Mouse (Mus musculus): ENCODE measurements around the gene Mettl27. TPM values are rescaled to one million over a fixed set of nuclear protein-coding genes. Genes with fewer than 3 reads are reported as not detected.

Mettl27 gene
- total and polyA plus RNA-seq, 2 experiments from 2014 or later, result 8.5 to 10.9 TPM

DNA sequence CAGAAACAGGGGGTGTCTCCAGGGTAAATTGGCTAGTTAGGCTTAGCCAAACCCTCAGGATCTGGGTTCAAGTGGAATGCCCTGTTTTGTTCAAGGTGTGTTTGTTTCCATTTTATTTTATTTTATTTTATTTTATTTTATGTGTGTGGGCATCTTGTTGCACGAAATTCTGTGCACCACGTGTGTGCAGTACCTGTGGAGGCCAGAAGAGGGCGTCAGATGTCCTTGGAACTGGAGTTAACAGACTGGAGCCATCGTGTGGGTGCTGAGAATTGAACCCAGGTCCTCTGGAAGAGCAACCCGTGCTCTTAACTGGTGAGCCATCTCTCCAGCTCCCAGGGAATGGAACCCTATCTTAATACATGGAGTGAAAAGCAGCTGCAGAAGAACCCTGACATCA, 39.5 kb upstream of the Mettl27 start:
- Histone ChIP-seq H3K9ac (replicated peaks; ENCODE audit: low read length) (no peak overlapping the region), H3K4me2 (ENCODE audit: low read depth, low read length) (no peak overlapping the region), H3K4me1 (ENCODE audit: insufficient read depth, low read length) (no peaks in the 10 kb centered on the region), H3K4me3 (ENCODE audit: low read length) (no peak overlapping the region), H3K9me3 (ENCODE audit: low read length) (no peaks in the 10 kb centered on the region), H3K36me3 (ENCODE audit: insufficient read depth, low read length) (no peaks in the 10 kb centered on the region), H3K27me3 (ENCODE audit: insufficient read depth, low read length) (no peaks in the 10 kb centered on the region), H3K27ac (no peak overlapping the region)
- ATAC-seq, result no peak
- DNase-seq (ENCODE audit: low spot score), result no peak
- WGBS, result 76% methylated on average over 5 of the region's 5 CpGs
- TF ChIP-seq CTCF (IDR thresholded peaks at IDR 0.05; ENCODE audit: low read depth), result peak; percentile 32; the same call in 1 of the 2 replicates

DNA sequence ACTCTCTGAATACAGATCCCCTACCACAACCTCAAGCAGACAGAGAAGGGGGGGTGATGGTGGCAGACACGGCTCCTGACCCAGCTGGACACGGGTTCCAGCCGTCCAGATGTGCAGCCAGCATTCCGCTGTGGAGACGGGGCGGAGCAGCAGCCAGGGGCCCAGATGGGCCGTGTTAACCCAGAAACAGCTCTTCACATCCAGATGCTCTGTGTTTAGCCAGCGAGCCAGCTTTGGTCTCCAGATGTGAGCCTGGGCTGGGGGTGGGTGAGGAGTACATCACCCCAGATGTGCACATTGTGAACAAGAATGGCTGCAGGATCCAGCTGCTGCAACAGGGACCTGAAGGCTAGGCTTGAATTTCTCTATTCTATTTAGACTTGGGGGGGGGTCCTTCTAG, 36.9 kb upstream of the Mettl27 start:
- Histone ChIP-seq H3K4me2 (ENCODE audit: low read depth, low read length) (no peak overlapping the region), H3K9me3 (ENCODE audit: low read length) (no peaks in the 10 kb centered on the region), H3K4me1 (ENCODE audit: insufficient read depth, low read length) (no peaks in the 10 kb centered on the region), H3K27ac (no peak overlapping the region), H3K4me3 (ENCODE audit: low read length) (no peak overlapping the region), H3K9ac (replicated peaks; ENCODE audit: low read length) (no peak overlapping the region), H3K36me3 (ENCODE audit: insufficient read depth, low read length) (no peaks in the 10 kb centered on the region), H3K27me3 (ENCODE audit: insufficient read depth, low read length) (no peaks in the 10 kb centered on the region)
- DNase-seq (ENCODE audit: low spot score), result no peak
- no peak for TF ChIP-seq CTCF (IDR thresholded peaks at IDR 0.05; ENCODE audit: low read depth)
- WGBS, result 68% methylated on average over 8 of the region's 8 CpGs
- ATAC-seq, result no peak

DNA sequence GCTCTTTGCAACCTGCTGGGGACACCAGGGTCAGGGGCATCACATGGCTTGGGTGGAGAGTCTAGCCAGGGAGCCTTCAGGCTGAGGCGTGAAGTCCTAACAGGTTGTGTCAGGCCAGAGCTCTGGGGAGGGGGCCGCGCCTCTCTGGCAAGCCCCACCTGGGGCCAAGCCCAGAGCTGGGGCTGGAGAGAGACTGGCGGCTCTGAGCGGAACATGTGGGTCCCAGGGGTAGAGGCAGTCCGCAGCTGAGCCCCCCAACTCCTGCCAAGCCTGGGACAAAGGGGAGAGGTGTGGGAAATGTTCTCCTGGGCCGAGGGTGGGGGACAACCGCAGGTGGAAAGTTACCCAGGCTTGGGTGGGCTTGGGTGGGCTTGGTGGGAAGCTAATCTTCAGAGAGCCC, 35.2 kb upstream of the Mettl27 start:
- no peaks in the 10 kb centered on the region for H3K4me1 ChIP-seq (ENCODE audit: insufficient read depth, low read length)
- H3K27me3 ChIP-seq (ENCODE audit: insufficient read depth, low read length), result no peaks in the 10 kb centered on the region
- WGBS, result 76% methylated on average over 7 of the region's 8 CpGs
- H3K36me3 ChIP-seq (ENCODE audit: insufficient read depth, low read length), result no peaks in the 10 kb centered on the region
- no peak for TF ChIP-seq CTCF (IDR thresholded peaks at IDR 0.05; ENCODE audit: low read depth)
- no peak overlapping the region for H3K27ac ChIP-seq
- H3K4me3 ChIP-seq (ENCODE audit: low read length), result no peak overlapping the region
- no peak overlapping the region for H3K9ac ChIP-seq (replicated peaks; ENCODE audit: low read length)
- DNase-seq (ENCODE audit: low spot score) (no peak), ATAC-seq (no peak)
- H3K4me2 ChIP-seq (ENCODE audit: low read depth, low read length), result no peak overlapping the region
- no peaks in the 10 kb centered on the region for H3K9me3 ChIP-seq (ENCODE audit: low read length)

DNA sequence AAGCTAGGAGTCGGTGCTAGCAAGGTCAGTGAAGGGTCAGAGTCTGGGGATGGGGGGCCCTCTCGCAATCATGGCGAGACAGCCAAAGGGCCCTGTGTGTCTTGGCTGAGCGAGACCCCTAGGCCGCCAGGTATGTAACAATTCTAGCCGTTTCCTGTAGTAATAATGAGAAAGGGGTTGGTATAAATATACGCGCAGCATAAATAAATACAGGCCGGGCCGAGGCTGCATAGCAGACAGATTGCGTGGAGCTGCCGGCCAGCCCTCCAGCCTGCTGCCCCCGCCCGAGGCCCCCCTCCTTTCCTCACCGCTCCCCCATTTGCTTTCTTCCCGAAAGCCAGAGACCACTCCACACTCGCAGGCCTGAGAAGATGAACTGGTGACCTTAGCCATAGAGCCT, 34.6 kb upstream of the Mettl27 start:
- Histone ChIP-seq H3K4me3 (ENCODE audit: low read length) (no peak overlapping the region), H3K36me3 (ENCODE audit: insufficient read depth, low read length) (no peaks in the 10 kb centered on the region), H3K9me3 (ENCODE audit: low read length) (no peaks in the 10 kb centered on the region), H3K4me2 (ENCODE audit: low read depth, low read length) (no peak overlapping the region), H3K9ac (replicated peaks; ENCODE audit: low read length) (no peak overlapping the region), H3K4me1 (ENCODE audit: insufficient read depth, low read length) (no peaks in the 10 kb centered on the region), H3K27ac (no peak overlapping the region), H3K27me3 (ENCODE audit: insufficient read depth, low read length) (no peaks in the 10 kb centered on the region)
- DNase-seq (ENCODE audit: low spot score) (no peak), ATAC-seq (no peak)
- WGBS, result 77% methylated on average over 17 of the region's 17 CpGs
- TF ChIP-seq CTCF (IDR thresholded peaks at IDR 0.05; ENCODE audit: low read depth), result no peak

DNA sequence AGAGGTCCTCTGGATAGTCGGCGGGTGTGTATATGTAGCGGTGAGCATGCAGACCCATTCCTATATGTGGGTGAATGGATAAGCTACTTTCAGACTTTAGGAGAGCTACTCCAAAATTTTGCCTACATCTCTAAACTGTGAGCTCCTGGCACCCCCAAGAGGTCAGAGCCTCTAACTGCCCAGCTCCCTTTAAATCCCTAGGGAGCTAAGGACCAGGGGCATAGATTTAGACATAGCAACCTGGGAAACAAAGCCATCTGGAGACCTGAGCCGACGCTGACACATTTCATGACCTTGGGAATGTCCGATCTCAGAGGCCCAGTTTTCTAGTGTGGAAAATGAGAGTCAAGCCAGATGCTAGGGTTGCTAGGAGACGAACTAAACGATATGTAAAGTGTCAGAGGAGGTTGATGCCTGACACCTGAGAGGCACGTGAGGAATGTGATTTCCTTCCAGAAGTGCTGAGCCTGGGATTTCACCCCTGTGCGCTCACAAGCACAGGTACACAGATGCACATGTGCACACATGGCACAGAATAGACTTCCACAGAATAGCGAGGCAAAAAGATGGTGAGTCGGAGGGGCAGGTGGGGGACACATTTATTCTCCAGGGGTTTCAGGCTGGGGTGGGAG, 31.0 kb upstream of the Mettl27 start:
- no peak overlapping the region for H3K27ac ChIP-seq
- peak; percentile 75 for TF ChIP-seq CTCF (IDR thresholded peaks at IDR 0.05; ENCODE audit: low read depth)
- no peak overlapping the region for H3K9ac ChIP-seq (replicated peaks; ENCODE audit: low read length)
- no peak overlapping the region for H3K4me3 ChIP-seq (ENCODE audit: low read length)
- no peaks in the 10 kb centered on the region for H3K27me3 ChIP-seq (ENCODE audit: insufficient read depth, low read length)
- H3K36me3 ChIP-seq (ENCODE audit: insufficient read depth, low read length), result no peaks in the 10 kb centered on the region
- no peaks in the 10 kb centered on the region for H3K4me1 ChIP-seq (ENCODE audit: insufficient read depth, low read length)
- DNase-seq (ENCODE audit: low spot score) (peak; percentile 86), ATAC-seq (peak; percentile 70)
- WGBS, result 37% methylated on average over 12 of the region's 12 CpGs
- H3K4me2 ChIP-seq (ENCODE audit: low read depth, low read length), result no peak overlapping the region
- no peaks in the 10 kb centered on the region for H3K9me3 ChIP-seq (ENCODE audit: low read length)

DNA sequence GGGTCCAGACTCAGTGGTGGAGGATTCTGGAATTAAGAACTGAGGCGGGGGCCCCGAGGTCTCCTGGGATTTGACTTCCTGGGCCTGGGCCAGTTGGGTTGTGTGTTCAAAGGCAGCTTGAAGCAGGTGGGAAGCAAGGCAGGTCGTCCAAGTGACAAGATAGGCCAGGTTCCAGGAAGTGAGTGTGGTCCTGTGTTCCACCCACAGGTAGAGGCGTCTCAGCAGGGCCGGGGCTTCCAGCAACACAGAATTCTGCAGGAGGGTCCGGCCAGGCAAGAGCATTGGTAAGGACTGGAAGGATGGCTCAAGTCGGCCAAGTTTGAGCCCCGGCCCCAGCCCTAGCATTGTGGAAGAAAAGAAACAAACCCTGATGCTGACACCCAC, 30.5 kb upstream of the Mettl27 start:
- H3K27me3 ChIP-seq (ENCODE audit: insufficient read depth, low read length), result no peaks in the 10 kb centered on the region
- WGBS, result 74% methylated on average over 8 of the region's 8 CpGs
- no peaks in the 10 kb centered on the region for H3K36me3 ChIP-seq (ENCODE audit: insufficient read depth, low read length)
- no peaks in the 10 kb centered on the region for H3K4me1 ChIP-seq (ENCODE audit: insufficient read depth, low read length)
- ATAC-seq (no peak), DNase-seq (ENCODE audit: low spot score) (no peak)
- no peak for TF ChIP-seq CTCF (IDR thresholded peaks at IDR 0.05; ENCODE audit: low read depth)
- no peak overlapping the region for H3K9ac ChIP-seq (replicated peaks; ENCODE audit: low read length)
- no peak overlapping the region for H3K4me2 ChIP-seq (ENCODE audit: low read depth, low read length)
- H3K9me3 ChIP-seq (ENCODE audit: low read length), result no peaks in the 10 kb centered on the region
- H3K27ac ChIP-seq, result no peak overlapping the region
- no peak overlapping the region for H3K4me3 ChIP-seq (ENCODE audit: low read length)

DNA sequence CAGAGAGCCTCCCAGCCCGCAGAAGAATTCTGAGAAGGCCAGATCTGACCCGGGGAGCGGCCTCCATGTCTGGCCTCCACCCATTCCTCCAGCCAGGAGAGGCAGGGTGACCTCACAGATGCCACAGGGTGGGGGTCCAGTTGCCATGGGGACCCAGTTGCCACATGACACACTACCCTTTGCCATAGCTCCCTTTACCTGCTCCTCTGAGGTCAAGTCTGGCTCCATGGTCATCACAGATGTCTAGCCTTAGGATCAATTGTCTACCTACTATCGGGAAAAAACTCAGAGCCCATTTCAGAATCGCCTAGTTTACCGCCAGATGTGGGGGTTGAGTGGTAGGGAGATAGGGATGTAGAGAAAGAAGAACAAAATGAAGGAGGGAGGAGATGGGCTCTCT, 25.5 kb upstream of the Mettl27 start, which contains the start of gene Tmem270:
TSS of gene Tmem270 (minus strand) at position 101 of the 400 bp plus-strand sequence.
- Histone ChIP-seq H3K36me3 (ENCODE audit: insufficient read depth, low read length) (no peaks in the 10 kb centered on the region), H3K27me3 (ENCODE audit: insufficient read depth, low read length) (no peaks in the 10 kb centered on the region), H3K4me1 (ENCODE audit: insufficient read depth, low read length) (no peaks in the 10 kb centered on the region), H3K4me3 (ENCODE audit: low read length) (no peak within 1 kb of the TSS), H3K27ac (no peak within 1 kb of the TSS), H3K4me2 (ENCODE audit: low read depth, low read length) (no peak within 1 kb of the TSS), H3K9ac (replicated peaks; ENCODE audit: low read length) (no peak within 1 kb of the TSS), H3K9me3 (ENCODE audit: low read length) (no peaks in the 10 kb centered on the region)
- ATAC-seq, result 0 out of 2 replicates have a peak, but pooled peaks have one; percentile 11
- no peak for DNase-seq (ENCODE audit: low spot score)
- 73% methylated on average over 6 of the region's 6 CpGs for WGBS
- no peak for TF ChIP-seq CTCF (IDR thresholded peaks at IDR 0.05; ENCODE audit: low read depth)

Measured in hindbrain, postnatal 0 days (tissue).